Mouse (Mus musculus) spleen, adult 2 months (tissue): ENCODE results near the gene Nelfb. TPM values are rescaled to one million over a fixed set of nuclear protein-coding genes. Genes with fewer than 3 reads are reported as not detected.

Experiments
- DNase-seq, 2 experiments: peaks; one replicate each; pipeline versions ENCODE4 v3.0.0 to v3.0.0-alpha.2; 2012 to 2021; ENCODE audit warnings: low spot score in 2 of 2, low read depth in 1 of 2
- H3K27ac ChIP-seq: fragments of 200-500 bp; 2 replicates; pipeline ENCODE4 v1.5.1; 2012; ENCODE audit warnings: low read length, inconsistent platforms; ENCODE audit not compliant: insufficient read depth
- H3K27me3 ChIP-seq: fragments of 200-500 bp; 2 replicates; pipeline ENCODE4 v1.6.1; 2012; ENCODE audit warnings: mild to moderate bottlenecking, moderate library complexity, low read length, inconsistent platforms; ENCODE audit not compliant: control insufficient read depth, insufficient read depth
- H3K36me3 ChIP-seq: fragments of 200-500 bp; 2 replicates; pipeline ENCODE4 v1.6.1; 2012; ENCODE audit warnings: mild to moderate bottlenecking, low read length, inconsistent platforms; ENCODE audit not compliant: control insufficient read depth, insufficient read depth
- H3K4me1 ChIP-seq: fragments of 200-500 bp; 2 replicates; pipeline ENCODE4 v1.6.1; 2011; ENCODE audit warnings: inconsistent platforms; ENCODE audit not compliant: control insufficient read depth, insufficient read depth, insufficient read length
- H3K4me3 ChIP-seq: fragments of 200-500 bp; 2 replicates; pipeline ENCODE4 v1.5.1; 2011; ENCODE audit warnings: mild to moderate bottlenecking, inconsistent platforms; ENCODE audit not compliant: insufficient read depth, insufficient read length; ENCODE audit errors: extremely low read depth
- CTCF ChIP-seq: fragments of 200-500 bp; IDR thresholded peaks from 2 replicates; pipeline ENCODE4 v1.5.1; 2011; ENCODE audit warnings: mild to moderate bottlenecking, inconsistent platforms; ENCODE audit not compliant: insufficient read depth, insufficient read length, insufficient replicate concordance; ENCODE audit errors: extremely low read depth
- POLR2A ChIP-seq: fragments of 200-500 bp; IDR thresholded peaks from 2 replicates; pipeline ENCODE4 v1.6.1; 2011; ENCODE audit warnings: low read depth, low read length, inconsistent platforms
- WGBS: fragments of 180-500 bp; shearing (Covaris S2); methylation state at CpG from one replicate; pipeline ENCODE4 v1.1.7; 2018; 5-methylcytosine and 5-hydroxymethylcytosine counted together
- polyA plus RNA-seq: library from polyadenylated mRNA; depleted of rRNA; stranded (reverse); fragments of >200 nt; gene quantifications from 2 replicates; pipeline ENCODE4 v1.2.3, GENCODE M21; 2012

Gene Nelfb
- polyA plus RNA-seq, 1 experiment, result 68.1 TPM

DNA sequence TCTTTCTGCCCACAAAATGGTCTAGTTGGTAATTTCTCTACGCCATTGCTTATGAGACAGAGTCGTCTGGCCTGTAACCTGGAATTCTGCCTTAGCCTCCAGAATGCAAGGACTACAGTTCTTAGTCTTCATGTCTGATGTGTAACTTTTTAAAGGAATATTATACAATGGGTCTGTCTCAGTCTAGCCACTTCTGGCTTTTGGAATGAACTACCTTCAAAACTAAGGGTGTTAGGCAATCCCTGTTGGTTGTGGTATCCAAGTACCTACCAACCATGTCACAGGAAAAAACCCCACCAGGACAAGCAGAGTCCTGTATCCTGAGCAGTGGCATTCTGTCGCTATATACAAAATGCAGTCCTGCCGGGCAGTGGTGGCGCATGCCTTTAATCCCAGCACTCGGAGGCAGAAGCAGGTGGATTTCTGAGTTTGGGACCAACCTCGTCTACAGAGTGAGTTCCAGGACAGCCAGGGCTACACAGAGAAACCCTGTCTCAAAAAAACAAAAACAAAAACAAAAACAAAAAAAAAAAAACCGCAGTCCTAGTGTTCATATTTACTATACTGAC is 14.6 kb upstream of the Nelfb start:
- Histone ChIP-seq H3K27me3 (no peaks in the 10 kb centered on the region), H3K4me3 (no peak overlapping the region), H3K36me3 (peaks cover 3% of the 10 kb centered on the region; the same call in 1 of the 2 replicates), H3K27ac (peak overlapping the region; percentile 57; the same call in 1 of the 2 replicates), H3K4me1 (peaks cover 8% of the 10 kb centered on the region; the same call in 1 of the 2 replicates)
- WGBS, result 91% methylated on average over 8 of the region's 8 CpGs
- no peak for DNase-seq
- TF ChIP-seq CTCF (no peak), POLR2A (no peak)

- peaks cover 8% of the 10 kb centered on the region; the same call in 1 of the 2 replicates for H3K4me1 ChIP-seq
- peak overlapping the region; percentile 92 for H3K27ac ChIP-seq
- peak; percentile 96 to 99 for DNase-seq
- no peak for TF ChIP-seq CTCF
- peak; percentile 60; the same call in 1 of the 2 replicates for TF ChIP-seq POLR2A
- H3K36me3 ChIP-seq, result peaks cover 3% of the 10 kb centered on the region; the same call in 1 of the 2 replicates
- no peaks in the 10 kb centered on the region for H3K27me3 ChIP-seq
- peak overlapping the region; percentile 66 for H3K4me3 ChIP-seq
- WGBS, result 2% methylated on average over 41 of the region's 41 CpGs
These were observed 13.8 kb upstream of the Nelfb start for GRCm38 (mm10) chr2:25224766-25225752.

DNA sequence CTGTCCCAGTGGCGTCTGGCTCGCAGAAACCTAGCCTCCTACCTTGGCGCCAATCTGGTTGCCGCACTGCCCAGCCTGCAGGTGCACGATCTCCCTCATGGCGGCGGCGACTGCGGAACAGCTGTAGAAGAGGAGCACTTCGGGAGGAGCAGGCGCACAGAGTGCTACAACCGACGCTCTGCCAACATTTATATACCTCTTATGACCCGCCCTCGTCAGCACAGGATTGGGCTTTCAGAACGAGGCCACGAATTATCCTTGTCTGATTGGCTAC is 13.1 kb upstream of the Nelfb start, which contains the start of gene Tubb4b:
TSS of gene Tubb4b (minus strand) at position 211 of the 274 bp plus-strand sequence.
- Histone ChIP-seq H3K27me3 (no peaks in the 10 kb centered on the region), H3K27ac (peak within 1 kb of the TSS; percentile 97), H3K4me1 (peaks cover 8% of the 10 kb centered on the region; the same call in 1 of the 2 replicates), H3K4me3 (peak within 1 kb of the TSS; percentile 93), H3K36me3 (peaks cover 3% of the 10 kb centered on the region; the same call in 1 of the 2 replicates)
- TF ChIP-seq CTCF (no peak; the same call in 1 of the 2 replicates), POLR2A (peak; percentile 99)
- WGBS, result under 1% methylated on average over 17 of the region's 17 CpGs
- no peak for DNase-seq

- TF ChIP-seq POLR2A (no peak), CTCF (no peak)
- peak in 1 of 2 experiments; percentile 83 for DNase-seq
- 2% methylated on average over 51 of the region's 53 CpGs for WGBS
- Histone ChIP-seq H3K27ac (peak overlapping the region; percentile 97), H3K4me3 (peak overlapping the region; percentile 93), H3K4me1 (peaks cover 7% of the 10 kb centered on the region; the same call in 1 of the 2 replicates), H3K27me3 (no peaks in the 10 kb centered on the region), H3K36me3 (peaks cover 3% of the 10 kb centered on the region; the same call in 1 of the 2 replicates)
These were observed 12.6 kb upstream of the Nelfb start for GRCm38 (mm10) chr2:25223681-25224491.

- H3K4me3 ChIP-seq, result no peak overlapping the region
- no peak for DNase-seq
- peaks cover 5% of the 10 kb centered on the region; the same call in 1 of the 2 replicates for H3K4me1 ChIP-seq
- TF ChIP-seq POLR2A (no peak), CTCF (no peak)
- 87% methylated on average over 5 of the region's 5 CpGs for WGBS
- no peak overlapping the region for H3K27ac ChIP-seq
- H3K36me3 ChIP-seq, result peaks cover 3% of the 10 kb centered on the region; the same call in 1 of the 2 replicates
- H3K27me3 ChIP-seq, result no peaks in the 10 kb centered on the region
These were observed 10.1 kb upstream of the Nelfb start for GRCm38 (mm10) chr2:25221331-25221772.

- TF ChIP-seq POLR2A (no peak), CTCF (no peak)
- Histone ChIP-seq H3K4me1 (peaks cover 1% of the 10 kb centered on the region; the same call in 1 of the 2 replicates), H3K36me3 (peaks cover 3% of the 10 kb centered on the region; the same call in 1 of the 2 replicates), H3K27me3 (no peaks in the 10 kb centered on the region), H3K27ac (no peak within 1 kb of the TSS), H3K4me3 (no peak within 1 kb of the TSS)
- no peak for DNase-seq
These were observed 7.2 kb upstream of the Nelfb start, which contains the start of gene Fam166a for GRCm38 (mm10) chr2:25218445-25218844. Gene Fam166a, plus strand, starts transcription at chr2:25218745.
